Mouse (Mus musculus) forebrain, embryonic 14.5 days (tissue): Measurements from ENCODE around the gene Olfr365. TPM values are rescaled to one million over a fixed set of nuclear protein-coding genes. Genes with fewer than 3 reads are reported as not detected.

ENCODE experiments used
- ATAC-seq: fragments of 200-750 bp; cut with Nextera tagmentation; 2 replicates; pipeline ENCODE4 v1.8.0; 2017; ENCODE audit warnings: mild to moderate bottlenecking, moderate library complexity
- DNase-seq: peaks from one replicate; pipeline ENCODE4 v3.0.0-alpha.2; 2015; ENCODE audit warnings: low spot score
- H3K27ac ChIP-seq: fragments of 300-500 bp; sonication (generic); 2 replicates; pipeline ENCODE4 v1.5.1; 2014; ENCODE audit warnings: low read depth, mild to moderate bottlenecking, control low read depth, low read length, moderate library complexity
- H3K27me3 ChIP-seq: fragments of 300-500 bp; sonication (generic); replicated peaks from 2 replicates; pipeline ENCODE4 v1.6.1; 2014; ENCODE audit warnings: low read length, control low read depth, mixed read lengths; ENCODE audit not compliant: control insufficient read depth, insufficient read depth
- H3K36me3 ChIP-seq: fragments of 300-500 bp; sonication (generic); 2 replicates; pipeline ENCODE4 v1.6.1; 2014; ENCODE audit warnings: low read length, control low read depth; ENCODE audit not compliant: control insufficient read depth, insufficient read depth
- H3K4me1 ChIP-seq: fragments of 300-500 bp; sonication (generic); 2 replicates; pipeline ENCODE4 v1.6.1; 2014; ENCODE audit warnings: antibody characterized with exemption, low read length, control low read depth; ENCODE audit not compliant: control insufficient read depth, insufficient read depth
- H3K4me2 ChIP-seq: fragments of 300-500 bp; sonication (generic); 2 replicates; pipeline ENCODE4 v1.6.1; 2014; ENCODE audit warnings: mild to moderate bottlenecking, control low read depth, low read length
- H3K4me3 ChIP-seq: fragments of 300-500 bp; sonication (generic); 2 replicates; pipeline ENCODE4 v1.5.1; 2014; ENCODE audit warnings: low read depth, low read length, control low read depth
- H3K9ac ChIP-seq: fragments of 300-500 bp; sonication (generic); 2 replicates; pipeline ENCODE4 v1.6.1; 2014; ENCODE audit warnings: mild to moderate bottlenecking, low read length, control low read depth, moderate library complexity
- H3K9me3 ChIP-seq: fragments of 300-500 bp; sonication (generic); replicated peaks from 2 replicates; pipeline ENCODE4 v1.6.1; 2016; ENCODE audit warnings: low read length, control low read depth, mixed read lengths; ENCODE audit not compliant: control insufficient read depth
- WGBS: fragments of 180-500 bp; shearing (Covaris S2); extraction: QIAGEN DNeasy Blood & Tissue Kit; methylation state at CpG from one replicate; pipeline ENCODE4 v1.1.7; 2014; 5-methylcytosine and 5-hydroxymethylcytosine counted together
- polyA plus RNA-seq: library from polyadenylated mRNA; unstranded; fragments of >200 nt; fragmentation: Nextera tagmentation; extraction: Ambion mirVana; gene quantifications from 2 replicates; pipeline ENCODE4 v1.2.1, GENCODE M21; 2014

The Olfr365 gene
- polyA plus RNA-seq = not detected in 2 replicates

- Histone ChIP-seq H3K4me1 (no peaks in the 10 kb centered on the region), H3K4me2 (no peak within 1 kb of the TSS), H3K9ac (no peak within 1 kb of the TSS), H3K9me3 (0 out of 2 replicates have a peak, but pooled peaks cover 10% of the 10 kb centered on the region), H3K36me3 (no peaks in the 10 kb centered on the region), H3K27ac (no peak within 1 kb of the TSS), H3K4me3 (no peak within 1 kb of the TSS), H3K27me3 (no peaks in the 10 kb centered on the region)
- 78% methylated on average over 3 of the region's 3 CpGs for WGBS
- ATAC-seq = no peak
- no peak for DNase-seq
Measured at GRCm38 (mm10) chr2:37187898-37188297, at the start of gene Olfr365. Gene Olfr365 (plus strand): TSS chr2:37188198.

- Histone ChIP-seq H3K27ac (no peak within 1 kb of the TSS), H3K9ac (no peak within 1 kb of the TSS), H3K36me3 (no peaks in the 10 kb centered on the region), H3K4me1 (no peaks in the 10 kb centered on the region), H3K9me3 (no peaks in the 10 kb centered on the region), H3K4me3 (no peak within 1 kb of the TSS), H3K27me3 (no peaks in the 10 kb centered on the region), H3K4me2 (no peak within 1 kb of the TSS)
- 85% methylated on average over 3 of the region's 3 CpGs for WGBS
- DNase-seq (no peak), ATAC-seq (no peak)
Measured at GRCm38 (mm10) chr2:37139022-37139421, 49.0 kb upstream of the Olfr365 start, which contains the start of gene Olfr364-ps1. Gene Olfr364-ps1 (plus strand): TSS chr2:37139322.

- Histone ChIP-seq H3K27ac (no peak within 1 kb of the TSS), H3K4me2 (no peak within 1 kb of the TSS), H3K4me3 (no peak within 1 kb of the TSS), H3K9me3 (peaks cover 12% of the 10 kb centered on the region), H3K9ac (no peak within 1 kb of the TSS), H3K4me1 (no peaks in the 10 kb centered on the region), H3K27me3 (no peaks in the 10 kb centered on the region), H3K36me3 (no peaks in the 10 kb centered on the region)
- no peak for DNase-seq
- ATAC-seq = no peak
Measured at GRCm38 (mm10) chr2:37211274-37211673, 23.3 kb downstream of the Olfr365 start, which contains the start of gene Olfr366. Gene Olfr366 (plus strand): TSS chr2:37211574.

Other genes starting within 250 kb of the Olfr365 start
- not detected in 2 replicates for gene Olfr357, start 194.4 kb upstream of the Olfr365 start, polyA plus RNA-seq
- not detected in 2 replicates for gene Olfr358, start 178.9 kb upstream of the Olfr365 start, polyA plus RNA-seq
- not detected in 2 replicates for gene Olfr360, start 122.5 kb upstream of the Olfr365 start, polyA plus RNA-seq
- gene Olfr361, start 98.9 kb upstream of the Olfr365 start, polyA plus RNA-seq = not detected in 2 replicates
- gene Olfr362, start 70.3 kb upstream of the Olfr365 start, polyA plus RNA-seq = not detected in 2 replicates
- not detected in 2 replicates for gene Olfr364-ps1, start 48.9 kb upstream of the Olfr365 start, polyA plus RNA-seq
- gene Olfr366, start 23.4 kb downstream of the Olfr365 start, polyA plus RNA-seq = not detected in 2 replicates
- gene Olfr368, start 138.3 kb downstream of the Olfr365 start, polyA plus RNA-seq = not detected in 2 replicates
- gene Pdcl, start 171.1 kb downstream of the Olfr365 start, polyA plus RNA-seq = 81.9 and 84.5 TPM in 2 replicates
- gene Rc3h2, start 234.7 kb downstream of the Olfr365 start, polyA plus RNA-seq = 19.2 and 24.9 TPM in 2 replicates